Mouse (Mus musculus) embryonic facial prominence, embryonic 11.5 days (tissue): Measurements from ENCODE around the gene Csnka2ip. TPM values are rescaled to one million over a fixed set of nuclear protein-coding genes. Genes with fewer than 3 reads are reported as not detected.

Source experiments
- ATAC-seq: fragments of 200-750 bp; cut with Nextera tagmentation; replicated peaks from 2 replicates; pipeline ENCODE4 v1.8.0; 2017; ENCODE audit warnings: low read depth; ENCODE audit not compliant: insufficient number of reproducible peaks, low FRiP score, low TSS enrichment
- DNase-seq: peaks from one replicate; pipeline ENCODE4 v3.0.0-alpha.2; 2015; ENCODE audit warnings: low spot score
- H3K27ac ChIP-seq: fragments of 300-500 bp; sonication (generic); replicated peaks from 2 replicates; pipeline ENCODE4 v1.5.1; 2014; ENCODE audit warnings: mild to moderate bottlenecking, low read depth, low read length, control low read depth
- H3K27me3 ChIP-seq: fragments of 300-500 bp; sonication (generic); 2 replicates; pipeline ENCODE4 v1.6.1; 2014; ENCODE audit warnings: mild to moderate bottlenecking, low read length, moderate library complexity, mixed read lengths; ENCODE audit not compliant: control insufficient read depth, insufficient read depth
- H3K36me3 ChIP-seq: fragments of 300-500 bp; sonication (generic); replicated peaks from 2 replicates; pipeline ENCODE4 v1.6.1; 2014; ENCODE audit warnings: low read depth, mild to moderate bottlenecking, low read length, moderate library complexity, mixed read lengths; ENCODE audit not compliant: control insufficient read depth, insufficient read depth
- H3K4me1 ChIP-seq: fragments of 300-500 bp; sonication (generic); 2 replicates; pipeline ENCODE4 v1.6.1; 2014; ENCODE audit warnings: low read length, mixed read lengths; ENCODE audit not compliant: control insufficient read depth, insufficient read depth
- H3K4me2 ChIP-seq: fragments of 300-500 bp; sonication (generic); 2 replicates; pipeline ENCODE4 v1.6.1; 2014; ENCODE audit warnings: low read depth, mild to moderate bottlenecking, control low read depth, low read length, moderate library complexity
- H3K4me3 ChIP-seq: fragments of 300-500 bp; sonication (generic); 2 replicates; pipeline ENCODE4 v1.5.1; 2014; ENCODE audit warnings: low read depth, low read length, control low read depth
- H3K9ac ChIP-seq: fragments of 300-500 bp; sonication (generic); replicated peaks from 2 replicates; pipeline ENCODE4 v1.6.1; 2014; ENCODE audit warnings: mild to moderate bottlenecking, control low read depth, low read length
- H3K9me3 ChIP-seq: fragments of 300-500 bp; sonication (generic); replicated peaks from 2 replicates; pipeline ENCODE4 v1.6.1; 2016; ENCODE audit warnings: mild to moderate bottlenecking, low read length, inconsistent platforms, mixed read lengths; ENCODE audit not compliant: control insufficient read depth
- WGBS: fragments of 180-500 bp; shearing (Covaris S2); extraction: QIAGEN DNeasy Blood & Tissue Kit; methylation state at CpG from one replicate; pipeline ENCODE4 v1.1.7; 2014; 5-methylcytosine and 5-hydroxymethylcytosine counted together
- polyA plus RNA-seq: library from polyadenylated mRNA; unstranded; fragments of >200 nt; fragmentation: Nextera tagmentation; extraction: Ambion mirVana; gene quantifications from 2 replicates; pipeline ENCODE4 v1.2.1, GENCODE M21; 2014

Gene Csnka2ip
- polyA plus RNA-seq, 1 experiment from 2014 or later = not detected

GRCm38 (mm10) chr16:64586262-64586619 lies 16.0 kb downstream of the Csnka2ip start:
- H3K9ac ChIP-seq = no peak overlapping the region
- no peak overlapping the region for H3K27ac ChIP-seq
- no peaks in the 10 kb centered on the region for H3K9me3 ChIP-seq
- no peaks in the 10 kb centered on the region for H3K4me1 ChIP-seq
- no peaks in the 10 kb centered on the region for H3K27me3 ChIP-seq
- 90% methylated on average over 4 of the region's 4 CpGs for WGBS
- DNase-seq (no peak), ATAC-seq (no peak)
- no peaks in the 10 kb centered on the region for H3K36me3 ChIP-seq
- H3K4me2 ChIP-seq = no peak overlapping the region
- H3K4me3 ChIP-seq = no peak overlapping the region

GRCm38 (mm10) chr16:64585599-64586261 lies 16.5 kb downstream of the Csnka2ip start:
- WGBS = 85% methylated on average over 8 of the region's 8 CpGs

GRCm38 (mm10) chr16:64584591-64584990 lies 17.6 kb downstream of the Csnka2ip start:
- Histone ChIP-seq H3K4me1 (no peaks in the 10 kb centered on the region), H3K36me3 (no peaks in the 10 kb centered on the region), H3K4me2 (no peak overlapping the region), H3K27ac (no peak overlapping the region), H3K4me3 (no peak overlapping the region), H3K27me3 (no peaks in the 10 kb centered on the region), H3K9me3 (no peaks in the 10 kb centered on the region), H3K9ac (no peak overlapping the region)
- ATAC-seq (no peak), DNase-seq (no peak)
- 89% methylated on average over 4 of the region's 4 CpGs for WGBS

More at GRCm38 (mm10) chr16:64585599-64586261, 16.5 kb downstream of the Csnka2ip start:
- ATAC-seq (no peak), DNase-seq (no peak)
- Histone ChIP-seq H3K27me3 (no peaks in the 10 kb centered on the region), H3K27ac (no peak overlapping the region), H3K9ac (no peak overlapping the region), H3K4me1 (no peaks in the 10 kb centered on the region), H3K4me2 (no peak overlapping the region), H3K4me3 (no peak overlapping the region), H3K36me3 (no peaks in the 10 kb centered on the region), H3K9me3 (no peaks in the 10 kb centered on the region)

GRCm38 (mm10) chr16:64583406-64583805 lies 18.8 kb downstream of the Csnka2ip start:
- Histone ChIP-seq H3K36me3 (no peaks in the 10 kb centered on the region), H3K27me3 (no peaks in the 10 kb centered on the region), H3K4me1 (no peaks in the 10 kb centered on the region), H3K4me3 (no peak overlapping the region), H3K27ac (no peak overlapping the region), H3K9me3 (no peaks in the 10 kb centered on the region), H3K9ac (no peak overlapping the region), H3K4me2 (no peak overlapping the region)
- WGBS = 70% methylated on average over 3 of the region's 3 CpGs
- no peak for ATAC-seq
- no peak for DNase-seq

GRCm38 (mm10) chr16:64569496-64569895 lies 32.7 kb downstream of the Csnka2ip start:
- ATAC-seq = no peak
- Histone ChIP-seq H3K4me2 (no peak overlapping the region), H3K4me3 (no peak overlapping the region), H3K27me3 (no peaks in the 10 kb centered on the region), H3K36me3 (no peaks in the 10 kb centered on the region), H3K9ac (no peak overlapping the region), H3K9me3 (no peaks in the 10 kb centered on the region), H3K4me1 (no peaks in the 10 kb centered on the region), H3K27ac (no peak overlapping the region)
- no peak for DNase-seq
- WGBS = 93% methylated on average over 8 of the region's 8 CpGs

- ATAC-seq (no peak), DNase-seq (no peak)
- Histone ChIP-seq H3K27ac (no peak overlapping the region), H3K36me3 (no peaks in the 10 kb centered on the region), H3K27me3 (no peaks in the 10 kb centered on the region), H3K4me1 (no peaks in the 10 kb centered on the region), H3K4me2 (no peak overlapping the region), H3K9ac (no peak overlapping the region), H3K9me3 (no peaks in the 10 kb centered on the region), H3K4me3 (no peak overlapping the region)
- WGBS = 43% methylated on average over 1 of the region's 1 CpGs
Measured at GRCm38 (mm10) chr16:64563081-64563480, 39.1 kb downstream of the Csnka2ip start.

GRCm38 (mm10) chr16:64558518-64558917 lies 43.7 kb downstream of the Csnka2ip start:
- no peaks in the 10 kb centered on the region for H3K9me3 ChIP-seq
- H3K27ac ChIP-seq = no peak overlapping the region
- 64% methylated on average over 2 of the region's 2 CpGs for WGBS
- ATAC-seq (no peak), DNase-seq (no peak)
- no peak overlapping the region for H3K4me2 ChIP-seq
- no peaks in the 10 kb centered on the region for H3K4me1 ChIP-seq
- no peaks in the 10 kb centered on the region for H3K36me3 ChIP-seq
- H3K4me3 ChIP-seq = no peak overlapping the region
- no peak overlapping the region for H3K9ac ChIP-seq
- no peaks in the 10 kb centered on the region for H3K27me3 ChIP-seq

- 75% methylated on average over 2 of the region's 2 CpGs for WGBS
- H3K27ac ChIP-seq = no peak overlapping the region
Measured at GRCm38 (mm10) chr16:64526883-64527282, 75.3 kb downstream of the Csnka2ip start.

More at GRCm38 (mm10) chr16:64526883-64527282, 75.3 kb downstream of the Csnka2ip start:
- H3K4me2 ChIP-seq = no peak overlapping the region
- no peak for ATAC-seq
- H3K4me1 ChIP-seq = no peaks in the 10 kb centered on the region
- no peak overlapping the region for H3K9ac ChIP-seq
- H3K4me3 ChIP-seq = no peak overlapping the region
- H3K27me3 ChIP-seq = no peaks in the 10 kb centered on the region
- no peak for DNase-seq
- no peaks in the 10 kb centered on the region for H3K36me3 ChIP-seq
- H3K9me3 ChIP-seq = no peaks in the 10 kb centered on the region
